Mouse (Mus musculus): ENCODE results near the gene Lrguk. TPM values are rescaled to one million over a fixed set of nuclear protein-coding genes. Genes with fewer than 3 reads are reported as not detected.

Gene Lrguk
- total and polyA plus RNA-seq, 2 experiments from 2014 or later = 0.19 TPM; not detected in 1

DNA sequence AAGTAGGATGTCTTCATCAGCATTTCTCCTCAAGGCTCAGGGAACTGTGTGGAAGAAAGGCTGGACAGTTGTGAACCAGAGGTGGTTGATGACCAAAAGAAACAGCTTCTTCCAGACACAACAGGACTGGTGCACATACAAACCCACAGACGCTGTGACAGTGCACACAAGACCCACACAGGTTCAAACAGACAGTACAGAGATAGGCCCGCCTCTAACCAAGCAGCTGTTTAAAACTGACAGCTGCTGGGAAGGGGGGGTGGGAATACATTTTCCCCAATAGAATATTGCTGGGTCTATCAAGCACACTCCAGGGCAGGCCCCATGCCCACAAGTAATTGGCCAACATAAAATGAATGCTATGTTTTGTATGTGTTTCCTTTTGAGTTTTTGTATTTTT is 95.2 kb downstream of the Lrguk start:
- Histone ChIP-seq H3K4me1 (ENCODE audit: control insufficient read depth, insufficient read depth) (no peaks in the 10 kb centered on the region), H3K27me3 (ENCODE audit: control insufficient read depth, insufficient read depth, low read length) (no peaks in the 10 kb centered on the region), H3K4me3 (ENCODE audit: low read depth, low read length) (no peak overlapping the region), H3K9me3 (replicated peaks; ENCODE audit: control insufficient read depth, low read length) (no peaks in the 10 kb centered on the region), H3K27ac (ENCODE audit: low read depth) (no peak overlapping the region; the same call in 1 of the 2 replicates), H3K4me2 (ENCODE audit: low read depth, low read length) (no peak overlapping the region), H3K9ac (replicated peaks; ENCODE audit: low read depth, low read length) (no peak overlapping the region), H3K36me3 (replicated peaks; ENCODE audit: control insufficient read depth, insufficient read depth, low read length) (no peaks in the 10 kb centered on the region)
- 79% methylated on average over 2 of the region's 2 CpGs for WGBS
- TF ChIP-seq EP300 (IDR thresholded peaks at IDR 0.05; ENCODE audit: low read depth) (no peak), CTCF (IDR thresholded peaks at IDR 0.05; ENCODE audit: low read depth) (no peak)
- ATAC-seq (ENCODE audit: insufficient read depth, low read depth) (no peak), DNase-seq (ENCODE audit: low spot score) (no peak)

DNA sequence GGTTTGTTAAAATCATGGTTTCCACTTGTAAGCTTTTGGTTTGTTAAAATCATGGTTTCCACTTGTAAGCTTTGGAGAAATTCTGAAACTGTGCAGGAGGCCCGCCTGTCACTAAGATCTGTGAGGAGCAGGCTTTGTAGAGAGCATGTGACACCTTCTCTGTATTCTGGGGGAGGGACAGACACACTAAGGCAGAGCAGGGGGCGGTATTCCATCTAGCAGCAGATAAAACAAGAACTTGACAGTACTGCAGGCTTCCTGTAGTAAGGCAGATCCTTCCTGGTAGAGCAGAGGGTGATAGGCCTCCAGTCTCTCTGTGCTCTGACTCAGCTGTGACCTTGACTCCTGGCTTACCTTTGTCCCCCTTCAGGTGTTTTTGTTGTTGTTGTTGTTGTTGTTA is 100.0 kb downstream of the Lrguk start:
- no peak for TF ChIP-seq EP300 (IDR thresholded peaks at IDR 0.05; ENCODE audit: low read depth)
- Histone ChIP-seq H3K27me3 (ENCODE audit: control insufficient read depth, insufficient read depth, low read length) (no peaks in the 10 kb centered on the region), H3K27ac (ENCODE audit: low read depth) (no peak overlapping the region), H3K4me1 (ENCODE audit: control insufficient read depth, insufficient read depth) (no peaks in the 10 kb centered on the region), H3K9me3 (replicated peaks; ENCODE audit: control insufficient read depth, low read length) (no peaks in the 10 kb centered on the region), H3K4me2 (ENCODE audit: low read depth, low read length) (no peak overlapping the region), H3K9ac (replicated peaks; ENCODE audit: low read depth, low read length) (no peak overlapping the region), H3K36me3 (replicated peaks; ENCODE audit: control insufficient read depth, insufficient read depth, low read length) (no peaks in the 10 kb centered on the region), H3K4me3 (ENCODE audit: low read depth, low read length) (no peak overlapping the region)
- 36% methylated on average over 2 of the region's 2 CpGs for WGBS
- no peak for ATAC-seq (ENCODE audit: insufficient read depth, low read depth)
- no peak for DNase-seq (ENCODE audit: low spot score)

DNA sequence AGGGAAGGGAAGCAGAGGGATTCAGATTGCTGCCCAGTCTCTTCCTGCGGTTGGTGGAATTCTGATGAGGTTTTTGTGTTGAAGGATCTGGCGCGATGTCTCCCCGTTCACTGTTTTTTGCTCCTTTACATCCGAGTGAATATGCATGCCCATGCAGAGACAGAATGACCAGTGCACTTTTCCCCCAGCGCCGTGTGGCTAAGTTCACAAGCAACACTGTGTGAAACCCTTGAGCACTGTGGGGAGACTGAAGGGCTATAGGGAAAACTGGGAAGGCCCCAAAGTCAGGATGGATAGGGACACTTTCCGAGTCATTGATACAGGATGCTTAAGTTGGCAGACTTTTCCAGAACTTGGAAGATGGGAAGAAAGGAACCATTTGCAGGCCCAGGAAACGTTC is 103.1 kb downstream of the Lrguk start:
- Histone ChIP-seq H3K4me1 (ENCODE audit: control insufficient read depth, insufficient read depth) (no peaks in the 10 kb centered on the region), H3K36me3 (replicated peaks; ENCODE audit: control insufficient read depth, insufficient read depth, low read length) (no peaks in the 10 kb centered on the region), H3K9ac (replicated peaks; ENCODE audit: low read depth, low read length) (no peak overlapping the region), H3K4me3 (ENCODE audit: low read depth, low read length) (no peak overlapping the region), H3K27me3 (ENCODE audit: control insufficient read depth, insufficient read depth, low read length) (no peaks in the 10 kb centered on the region), H3K4me2 (ENCODE audit: low read depth, low read length) (no peak overlapping the region), H3K9me3 (replicated peaks; ENCODE audit: control insufficient read depth, low read length) (no peaks in the 10 kb centered on the region), H3K27ac (ENCODE audit: low read depth) (no peak overlapping the region)
- no peak for ATAC-seq (ENCODE audit: insufficient read depth, low read depth)
- no peak for DNase-seq (ENCODE audit: low spot score)
- TF ChIP-seq CTCF (IDR thresholded peaks at IDR 0.05; ENCODE audit: low read depth) = no peak
- TF ChIP-seq EP300 (IDR thresholded peaks at IDR 0.05; ENCODE audit: low read depth) = no peak
- 80% methylated on average over 9 of the region's 9 CpGs for WGBS

DNA sequence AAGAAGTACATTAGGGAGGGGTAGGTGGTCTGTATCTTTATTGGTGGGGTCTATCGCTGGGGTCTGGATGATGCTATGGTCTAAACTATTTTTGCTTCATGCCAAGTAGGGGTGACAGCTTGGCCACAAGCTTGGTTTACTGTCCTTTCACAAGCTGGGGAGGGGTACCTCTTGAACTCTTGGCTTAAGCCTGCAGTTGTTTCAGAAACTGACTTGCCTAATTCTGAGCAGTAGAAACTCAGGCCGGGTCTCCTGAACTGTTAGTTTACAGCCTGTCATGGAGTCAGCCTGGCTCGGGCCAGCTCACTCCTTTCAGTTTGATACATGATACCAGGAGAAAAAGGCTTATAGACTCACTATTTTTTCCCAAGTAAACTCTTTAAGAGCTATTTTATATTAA is 109.1 kb downstream of the Lrguk start:
- H3K36me3 ChIP-seq (replicated peaks; ENCODE audit: control insufficient read depth, insufficient read depth, low read length) = no peaks in the 10 kb centered on the region
- no peaks in the 10 kb centered on the region for H3K27me3 ChIP-seq (ENCODE audit: control insufficient read depth, insufficient read depth, low read length)
- no peak for TF ChIP-seq EP300 (IDR thresholded peaks at IDR 0.05; ENCODE audit: low read depth)
- no peak for TF ChIP-seq CTCF (IDR thresholded peaks at IDR 0.05; ENCODE audit: low read depth)
- WGBS = 81% methylated on average over 3 of the region's 3 CpGs
- ATAC-seq (ENCODE audit: insufficient read depth, low read depth) = no peak
- H3K4me3 ChIP-seq (ENCODE audit: low read depth, low read length) = no peak overlapping the region
- H3K9me3 ChIP-seq (replicated peaks; ENCODE audit: control insufficient read depth, low read length) = no peaks in the 10 kb centered on the region
- H3K4me1 ChIP-seq (ENCODE audit: control insufficient read depth, insufficient read depth) = no peaks in the 10 kb centered on the region
- no peak overlapping the region for H3K27ac ChIP-seq (ENCODE audit: low read depth)
- no peak overlapping the region for H3K9ac ChIP-seq (replicated peaks; ENCODE audit: low read depth, low read length)
- DNase-seq (ENCODE audit: low spot score) = no peak
- H3K4me2 ChIP-seq (ENCODE audit: low read depth, low read length) = no peak overlapping the region

DNA sequence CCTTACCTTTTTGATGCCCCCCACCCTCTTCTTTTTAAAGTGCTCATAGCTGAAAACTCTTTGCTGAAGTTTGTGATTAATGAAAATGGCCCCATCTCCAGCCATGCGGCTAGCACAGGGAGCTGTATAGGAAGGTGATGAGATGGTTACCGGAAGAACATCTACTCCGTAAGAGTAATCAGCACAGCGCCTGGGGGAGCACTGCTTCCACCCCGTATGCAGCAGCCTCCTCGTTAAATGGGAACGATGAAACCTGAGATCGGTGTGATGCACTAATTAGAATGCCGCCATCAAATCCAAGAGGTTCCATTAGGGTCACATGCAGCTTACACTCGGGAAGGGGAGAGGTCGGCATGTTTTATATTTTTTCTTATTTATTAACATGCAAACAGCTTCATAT is 113.7 kb downstream of the Lrguk start:
- H3K4me3 ChIP-seq (ENCODE audit: low read depth, low read length) = no peak overlapping the region
- no peaks in the 10 kb centered on the region for H3K4me1 ChIP-seq (ENCODE audit: control insufficient read depth, insufficient read depth)
- no peaks in the 10 kb centered on the region for H3K9me3 ChIP-seq (replicated peaks; ENCODE audit: control insufficient read depth, low read length)
- H3K36me3 ChIP-seq (replicated peaks; ENCODE audit: control insufficient read depth, insufficient read depth, low read length) = no peaks in the 10 kb centered on the region
- no peak overlapping the region for H3K27ac ChIP-seq (ENCODE audit: low read depth)
- ATAC-seq (ENCODE audit: insufficient read depth, low read depth) (no peak), DNase-seq (ENCODE audit: low spot score) (no peak)
- TF ChIP-seq EP300 (IDR thresholded peaks at IDR 0.05; ENCODE audit: low read depth) (no peak), CTCF (IDR thresholded peaks at IDR 0.05; ENCODE audit: low read depth) (no peak)
- no peaks in the 10 kb centered on the region for H3K27me3 ChIP-seq (ENCODE audit: control insufficient read depth, insufficient read depth, low read length)
- 74% methylated on average over 11 of the region's 11 CpGs for WGBS
- H3K4me2 ChIP-seq (ENCODE audit: low read depth, low read length) = no peak overlapping the region
- no peak overlapping the region for H3K9ac ChIP-seq (replicated peaks; ENCODE audit: low read depth, low read length)

DNA sequence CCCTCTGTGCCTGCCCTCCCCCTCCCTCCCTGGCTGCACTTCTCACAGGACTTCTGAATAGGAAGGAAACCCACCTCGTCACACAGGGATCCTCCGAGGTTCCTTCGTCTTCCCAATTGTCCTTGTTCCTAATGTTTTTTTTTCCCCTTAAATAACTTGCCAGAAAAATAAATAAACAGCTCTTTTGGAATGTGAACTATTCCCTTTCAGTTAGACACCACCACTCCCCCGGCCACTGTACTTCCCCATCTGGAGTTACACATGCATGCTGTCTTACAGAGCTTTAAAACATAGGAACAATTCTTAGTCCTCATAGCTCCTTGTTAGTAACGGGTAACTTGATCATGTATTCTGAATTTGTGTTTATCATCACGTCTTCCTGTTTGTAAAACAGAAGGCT is 116.8 kb downstream of the Lrguk start:
- H3K27ac ChIP-seq (ENCODE audit: low read depth) = no peak overlapping the region

More for the DNA sequence above, 116.8 kb downstream of the Lrguk start:
- Histone ChIP-seq H3K27me3 (ENCODE audit: control insufficient read depth, insufficient read depth, low read length) (no peaks in the 10 kb centered on the region), H3K9me3 (replicated peaks; ENCODE audit: control insufficient read depth, low read length) (no peaks in the 10 kb centered on the region), H3K4me1 (ENCODE audit: control insufficient read depth, insufficient read depth) (no peaks in the 10 kb centered on the region), H3K4me3 (ENCODE audit: low read depth, low read length) (no peak overlapping the region), H3K4me2 (ENCODE audit: low read depth, low read length) (no peak overlapping the region), H3K9ac (replicated peaks; ENCODE audit: low read depth, low read length) (no peak overlapping the region), H3K36me3 (replicated peaks; ENCODE audit: control insufficient read depth, insufficient read depth, low read length) (no peaks in the 10 kb centered on the region)
- DNase-seq (ENCODE audit: low spot score) (no peak), ATAC-seq (ENCODE audit: insufficient read depth, low read depth) (no peak)
- 54% methylated on average over 6 of the region's 6 CpGs for WGBS
- TF ChIP-seq EP300 (IDR thresholded peaks at IDR 0.05; ENCODE audit: low read depth) (no peak), CTCF (IDR thresholded peaks at IDR 0.05; ENCODE audit: low read depth) (no peak)
